Mouse (Mus musculus): ENCODE data around the gene Islr2.

GRCm38 (mm10) chr9:58160315-58160714 is 43.8 kb downstream of the Islr2 start:
- TF ChIP-seq CTCF (IDR thresholded peaks at IDR 0.05; ENCODE audit: control insufficient read depth, insufficient read depth, insufficient replicate concordance, low read depth, low read length) = no peak
- TF ChIP-seq POLR2A (IDR thresholded peaks at IDR 0.05; ENCODE audit: control insufficient read depth, low read depth, low read length) = no peak

Data from testis, adult 2 months (tissue).